Mouse (Mus musculus) brain, embryonic 18.5 days (tissue): ENCODE measurements around the gene Myo1d.
"Not testable (repeated sequence)": the region's sequence is repeated elsewhere in the genome, so short reads cannot be mapped to it uniquely, and the experiment has no call there.

Source experiments
- DNase-seq: peaks from one replicate; pipeline ENCODE4 v3.0.0-alpha.2; 2012; ENCODE audit warnings: low read depth, low spot score

Myo1d gene

GRCm38 (mm10) chr11:80483536-80484067, 296.2 kb downstream of the Myo1d start:
- no peak for DNase-seq

DNA sequence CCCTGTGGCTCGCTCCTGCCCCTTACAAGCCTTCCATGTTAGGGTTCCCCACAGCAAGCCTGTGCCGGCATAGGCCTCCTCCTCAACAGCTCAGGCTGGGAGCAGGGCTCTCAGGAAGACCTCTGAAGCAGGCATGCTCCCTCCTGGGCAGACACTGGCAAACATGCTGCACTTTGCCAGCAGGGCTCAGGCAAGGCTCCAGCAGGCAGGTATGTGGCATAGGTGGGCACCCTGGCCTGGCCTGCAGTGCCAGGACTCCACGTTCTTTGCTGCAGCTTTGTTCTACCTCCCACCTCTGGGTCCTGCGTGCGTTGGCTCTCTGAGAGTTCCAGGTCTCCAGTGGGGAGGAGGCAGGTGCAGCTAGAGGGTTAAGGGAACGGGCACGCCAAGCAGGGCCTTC, 296.9 kb downstream of the Myo1d start:
- DNase-seq = no peak

DNA sequence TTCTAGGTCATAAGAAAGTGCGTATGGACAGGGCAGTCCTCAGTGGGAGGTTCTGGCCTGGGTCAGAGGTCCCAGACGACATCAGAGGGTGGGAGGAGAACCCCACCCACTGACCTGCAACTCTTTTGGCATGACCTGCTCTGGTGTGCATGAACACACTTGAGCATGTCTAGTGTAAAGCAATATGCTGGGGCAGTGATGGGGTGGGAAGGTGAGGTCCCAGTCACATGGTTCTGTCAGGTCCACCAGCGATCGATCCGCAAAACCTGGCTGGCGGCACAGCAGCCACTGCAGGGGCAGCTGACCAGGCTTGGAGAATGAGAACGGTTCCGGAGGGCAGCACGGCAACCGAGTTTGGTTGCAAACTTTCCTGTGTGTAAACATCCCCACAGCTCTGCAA, 297.5 kb downstream of the Myo1d start:
- no peak for DNase-seq

- no peak for DNase-seq
Measured at GRCm38 (mm10) chr11:80481409-80482050, 298.3 kb downstream of the Myo1d start.

- DNase-seq = no peak
Measured at GRCm38 (mm10) chr11:80479906-80480866, 299.6 kb downstream of the Myo1d start.

DNA sequence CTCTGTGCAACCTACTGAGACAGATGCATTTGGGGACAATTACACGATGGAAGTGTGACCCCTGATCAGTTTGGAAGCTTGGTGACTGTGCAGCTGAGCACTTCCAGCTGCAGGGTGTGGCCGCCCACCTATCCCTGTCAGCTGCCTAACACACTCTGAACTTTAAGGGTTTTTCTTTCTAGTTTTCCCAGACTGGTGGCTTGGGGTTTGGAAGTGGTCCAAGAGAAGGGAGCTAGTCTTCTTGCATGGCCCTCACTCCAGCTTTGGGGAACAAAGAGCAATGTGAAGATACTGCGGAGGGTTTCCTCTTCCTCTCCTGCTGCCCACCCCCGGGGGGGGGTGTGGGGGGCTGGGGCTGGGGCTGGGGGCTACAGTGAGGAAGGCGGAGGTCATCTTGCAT, 300.4 kb downstream of the Myo1d start:
- DNase-seq = no peak

DNA sequence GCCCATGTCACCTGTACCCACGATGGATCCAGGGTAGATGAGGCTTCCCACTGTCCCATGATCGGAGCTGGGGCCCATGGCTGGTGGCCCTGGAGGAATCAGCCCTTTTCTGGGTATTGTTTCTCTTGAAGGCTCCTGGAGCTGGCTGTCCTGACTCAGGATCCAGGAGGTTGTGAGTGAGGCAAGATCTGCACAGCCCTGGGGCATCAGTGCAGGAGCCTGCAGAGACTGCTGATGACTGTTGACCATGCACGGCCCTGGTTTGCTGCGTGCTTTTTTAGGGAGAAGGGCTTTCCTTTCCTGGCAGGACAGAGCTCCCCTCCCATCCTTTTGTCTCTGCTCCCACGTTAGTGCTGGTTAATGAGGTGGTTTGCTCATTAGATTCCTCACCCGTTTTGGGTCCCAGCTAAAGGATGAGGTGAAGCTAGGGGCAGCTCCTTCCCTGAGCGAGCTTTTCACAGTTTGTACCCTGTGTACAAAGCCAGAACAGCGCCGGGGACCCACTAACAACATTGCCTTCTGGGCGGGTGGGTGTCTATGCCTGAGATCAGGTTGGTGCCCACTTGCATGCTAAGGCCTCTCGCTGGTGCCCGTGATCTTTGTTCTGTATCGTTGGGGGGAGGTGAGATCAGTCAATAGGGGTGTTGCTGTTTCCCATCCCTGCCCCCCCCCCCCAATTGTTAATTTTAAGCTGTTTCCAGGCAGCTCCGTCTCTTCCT, 301.0 kb downstream of the Myo1d start:
- no peak for DNase-seq

DNA sequence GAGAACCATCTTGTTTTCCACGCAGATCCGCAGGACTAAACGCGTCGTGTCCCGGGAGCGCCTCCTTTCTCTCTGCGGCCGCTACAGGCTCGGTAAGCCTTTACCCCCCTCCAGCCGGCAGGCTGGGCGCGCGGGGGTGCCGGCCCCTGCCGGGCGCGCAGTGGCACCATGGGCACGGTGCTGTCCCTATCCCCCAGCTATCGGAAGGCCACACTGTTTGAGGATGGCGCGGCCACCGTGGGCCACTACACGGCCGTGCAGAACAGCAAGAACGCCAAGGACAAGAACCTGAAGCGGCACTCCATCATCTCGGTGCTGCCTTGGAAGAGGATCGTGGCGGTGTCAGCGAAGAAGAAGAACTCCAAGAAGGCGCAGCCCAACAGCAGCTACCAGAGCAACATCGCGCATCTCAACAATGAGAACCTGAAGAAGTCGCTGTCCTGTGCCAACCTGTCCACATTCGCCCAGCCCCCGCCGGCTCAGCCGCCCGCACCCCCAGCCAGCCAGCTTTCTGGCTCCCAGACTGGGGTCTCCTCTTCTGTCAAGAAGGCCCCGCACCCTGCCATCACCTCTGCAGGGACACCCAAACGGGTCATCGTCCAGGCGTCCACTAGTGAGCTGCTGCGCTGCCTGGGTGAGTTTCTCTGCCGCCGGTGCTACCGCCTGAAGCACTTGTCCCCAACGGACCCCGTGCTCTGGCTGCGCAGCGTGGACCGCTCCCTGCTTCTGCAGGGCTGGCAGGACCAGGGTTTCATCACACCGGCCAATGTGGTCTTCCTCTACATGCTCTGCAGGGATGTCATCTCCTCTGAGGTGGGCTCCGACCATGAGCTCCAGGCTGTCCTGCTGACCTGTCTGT, 302.3 kb downstream of the Myo1d start:
- no peak for DNase-seq

DNA sequence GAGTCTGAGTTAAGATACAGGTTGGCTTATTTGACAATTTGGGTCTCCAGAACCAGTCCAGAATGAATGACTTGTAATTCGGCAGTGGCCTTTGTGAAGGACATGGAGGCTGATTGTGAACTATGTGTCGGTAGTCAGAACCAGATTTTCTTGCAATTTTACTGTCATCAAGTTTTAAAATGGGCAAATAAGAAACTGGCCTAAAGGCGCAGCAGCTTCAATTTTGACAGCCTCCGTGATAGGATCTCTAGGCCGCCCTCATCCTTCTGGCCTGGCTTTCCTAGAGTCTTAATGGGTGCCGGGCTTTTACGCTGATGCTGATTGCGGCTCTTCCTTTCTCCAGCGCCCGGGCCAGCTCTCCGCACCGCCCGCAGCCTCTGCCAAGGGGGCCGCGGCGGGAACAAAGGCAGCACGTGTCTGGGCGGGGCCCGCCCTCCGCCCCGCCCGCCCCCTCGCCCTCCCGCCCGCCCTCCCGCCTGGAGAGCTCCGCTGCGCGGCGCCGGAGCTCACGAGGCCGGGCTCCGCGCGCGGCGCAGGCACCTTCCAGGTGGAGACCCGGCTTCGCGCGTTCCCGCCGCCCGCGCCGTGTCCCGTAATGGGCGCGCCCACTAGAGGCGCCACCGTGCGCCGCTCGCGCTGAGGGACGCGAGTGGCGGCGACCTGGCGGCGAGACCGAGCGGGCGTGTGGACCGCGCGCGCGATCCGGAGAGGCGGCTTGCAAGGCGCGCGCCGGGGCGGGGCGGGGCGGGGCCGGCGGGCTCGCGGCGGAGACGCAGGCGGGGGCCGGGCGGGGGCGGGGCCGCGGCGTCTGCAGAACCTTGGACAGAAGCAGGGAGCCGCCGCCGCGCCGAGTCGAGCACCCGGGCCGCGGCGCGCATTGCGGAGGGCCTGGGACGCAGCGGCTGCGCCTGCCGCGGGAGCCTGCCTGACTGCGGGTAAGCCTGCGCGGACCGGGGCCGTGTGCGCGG, 303.3 kb downstream of the Myo1d start, which contains the start of gene Cdk5r1:
TSS of gene Cdk5r1 (plus strand) at position 802 of the 968 bp plus-strand sequence.
- DNase-seq = peak; percentile 89

DNA sequence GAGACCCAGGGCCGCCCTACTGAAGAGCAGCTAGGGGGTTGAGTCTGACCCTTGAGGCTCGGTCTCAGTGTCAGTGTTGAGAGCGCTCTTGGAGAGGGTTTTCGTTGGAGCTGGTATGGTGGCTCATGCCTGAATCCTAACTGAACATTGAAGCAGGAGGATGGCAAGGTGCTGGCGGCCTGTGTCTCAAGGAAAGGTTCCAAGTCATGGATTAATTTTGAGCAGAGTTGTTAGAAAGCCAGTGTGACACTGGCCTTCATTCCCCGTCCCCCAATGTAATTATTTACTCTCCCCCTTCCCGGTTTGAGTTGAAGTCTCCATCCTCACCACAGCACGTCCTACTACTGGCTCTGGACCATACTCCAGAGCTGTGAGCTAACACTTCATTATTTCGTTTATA, 304.3 kb downstream of the Myo1d start:
- no peak for DNase-seq

DNA sequence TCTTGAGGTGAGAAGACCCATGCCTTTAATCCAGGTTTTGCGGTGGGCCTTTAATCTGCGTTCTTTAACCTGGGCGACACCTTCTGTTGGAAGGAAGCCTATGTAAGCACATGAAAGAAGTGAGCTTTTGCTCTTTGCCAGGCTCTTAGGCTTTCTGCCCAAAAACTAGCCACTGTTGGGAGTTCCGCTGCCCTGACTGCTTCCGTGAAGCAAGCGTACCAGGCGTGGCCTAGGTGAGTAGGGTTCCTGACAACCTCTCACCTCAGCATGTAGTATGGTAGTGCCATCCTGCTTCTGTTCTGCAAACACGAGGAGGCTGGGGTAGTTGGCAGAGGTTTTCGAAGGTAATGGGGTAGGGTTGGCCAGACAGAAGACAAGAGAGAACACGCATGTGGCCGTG, 305.0 kb downstream of the Myo1d start:
- no peak for DNase-seq

DNA sequence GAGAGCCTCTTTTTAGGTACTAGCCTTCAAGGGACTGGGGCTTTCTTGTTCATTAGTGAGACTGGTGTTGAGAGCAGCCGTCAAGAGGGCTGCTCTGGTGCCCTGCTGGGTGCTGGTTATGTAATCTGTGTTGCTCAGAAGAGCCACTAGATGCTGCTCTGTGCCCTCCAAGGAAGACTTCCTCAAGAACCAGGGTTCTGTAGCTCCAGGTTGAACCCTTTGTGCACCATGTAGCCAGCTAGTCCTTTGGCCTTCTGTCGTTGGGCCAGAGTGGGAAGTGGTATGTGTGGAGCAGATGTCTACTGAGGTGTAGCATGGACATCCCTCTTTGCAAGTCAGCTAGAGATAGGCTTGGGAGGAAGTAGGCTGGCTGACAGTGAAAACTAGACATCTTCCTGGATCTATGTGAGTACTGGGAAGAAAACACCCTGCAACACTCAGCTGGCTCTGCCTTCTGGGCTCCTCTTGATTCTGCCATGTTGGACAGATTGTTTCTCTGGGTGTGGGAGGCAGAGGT, 305.6 kb downstream of the Myo1d start:
- no peak for DNase-seq

DNA sequence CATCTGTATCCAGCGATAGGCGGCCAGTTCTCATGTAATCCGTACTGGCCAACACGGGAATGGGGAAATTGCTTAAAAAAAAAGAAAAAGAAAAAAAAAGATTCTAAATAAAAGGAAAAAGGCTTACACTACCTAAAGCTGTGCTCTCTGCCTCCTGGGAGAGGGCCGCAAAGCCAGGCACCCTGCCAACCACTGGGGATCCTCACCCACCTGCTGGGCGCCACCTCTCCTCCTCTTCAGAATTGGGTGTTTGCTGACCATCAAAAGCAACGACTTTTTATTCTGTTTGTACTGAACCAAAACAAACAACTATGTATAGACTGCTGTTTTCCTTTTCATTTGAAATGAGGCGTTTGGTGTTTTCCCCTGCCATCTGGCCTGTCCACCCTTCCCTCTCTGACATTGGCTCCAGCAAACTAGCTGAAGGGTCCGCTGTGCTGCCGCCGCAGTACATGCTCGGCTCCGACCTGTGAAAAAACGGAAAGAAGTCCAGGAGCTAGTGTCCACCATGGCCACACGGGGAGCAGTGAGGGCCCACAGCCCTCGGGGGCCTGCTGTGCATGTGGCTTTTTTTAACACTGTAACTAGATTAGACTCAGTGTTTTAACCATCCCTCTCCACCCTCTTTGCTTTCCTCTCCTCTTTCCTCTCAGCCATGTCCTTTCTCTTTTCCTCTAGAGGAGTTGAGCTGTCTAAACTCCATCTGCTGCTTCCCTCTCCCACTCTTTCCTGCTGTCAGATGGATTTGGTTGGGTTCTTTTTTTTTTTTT, 307.8 kb downstream of the Myo1d start:
- DNase-seq = no peak

DNA sequence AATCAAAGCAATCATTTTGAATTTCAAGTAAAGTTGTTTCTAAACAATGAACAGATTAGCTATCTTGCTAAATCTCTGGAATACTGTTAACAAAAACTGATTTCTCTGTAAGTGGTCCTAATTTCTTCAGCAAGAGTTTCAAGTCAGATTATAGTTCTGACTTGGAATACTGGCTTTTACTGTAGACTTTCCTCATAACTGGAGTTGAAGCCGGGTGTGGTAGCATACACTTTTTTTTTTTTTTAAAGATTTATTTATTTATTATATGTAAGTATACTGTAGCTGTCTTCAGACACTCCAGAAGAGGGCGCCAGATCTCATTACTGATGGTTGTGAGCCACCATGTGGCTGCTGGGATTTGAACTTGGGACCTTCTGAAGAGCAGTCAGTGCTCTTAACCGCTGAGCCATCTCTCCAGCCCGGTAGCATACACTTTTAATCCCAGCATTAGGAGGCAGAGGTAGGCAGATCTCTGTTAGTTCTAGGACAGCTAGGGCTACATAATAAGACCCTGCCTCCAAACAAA, 316.2 kb downstream of the Myo1d start:
- DNase-seq = not testable (repeated sequence)

- no peak for DNase-seq
Measured at GRCm38 (mm10) chr11:80453198-80453597, 326.6 kb downstream of the Myo1d start.

DNA sequence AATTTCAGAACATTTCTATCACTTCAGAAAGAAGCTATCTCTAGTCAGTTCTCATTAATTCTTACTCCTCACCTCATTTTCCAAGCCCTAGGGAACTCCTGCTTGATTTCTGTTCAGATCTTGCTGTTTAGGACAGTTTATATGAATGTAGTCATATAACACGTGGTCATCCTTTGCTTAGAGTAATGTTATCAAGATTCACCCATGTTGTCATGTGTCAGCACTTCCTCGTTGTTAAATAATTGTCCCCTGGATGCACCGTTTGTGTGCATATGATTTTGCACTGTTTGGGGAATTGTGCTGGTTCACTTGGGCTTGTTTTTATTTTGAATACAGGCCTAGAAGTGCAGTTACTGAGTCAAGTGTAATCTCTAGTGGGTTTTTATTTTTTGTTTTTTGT, 327.6 kb downstream of the Myo1d start:
- DNase-seq = no peak

GRCm38 (mm10) chr11:80449859-80450258, 330.0 kb downstream of the Myo1d start:
- DNase-seq = no peak

DNA sequence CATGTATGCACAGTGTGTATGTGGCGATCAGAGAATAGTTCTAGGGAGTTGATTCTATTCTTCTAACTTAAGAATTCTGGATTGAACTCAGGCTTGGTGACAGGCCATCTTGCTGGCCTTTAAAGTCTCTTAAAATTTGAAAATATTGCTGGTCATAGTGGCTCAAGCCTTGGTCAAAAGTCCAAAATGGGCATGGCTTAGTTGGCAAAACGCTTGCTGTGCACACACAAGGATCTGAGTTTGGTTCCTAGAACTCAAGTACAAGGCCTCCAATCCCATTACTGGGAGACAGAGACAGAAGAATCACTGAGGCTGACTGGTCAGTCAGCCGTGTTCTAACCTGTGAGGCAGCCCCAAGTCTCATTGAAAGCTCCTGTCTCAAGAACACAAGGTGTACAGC, 332.9 kb downstream of the Myo1d start:
- DNase-seq = no peak
